Mouse (Mus musculus): ENCODE measurements around the gene Plau. TPM values are rescaled to one million over a fixed set of nuclear protein-coding genes. Genes with fewer than 3 reads are reported as not detected.
A peak's percentile ranks its signal among the peaks of the same experiment; 100 is the strongest.

Plau gene
- polyA plus RNA-seq (2016; fragmentation: Nextera tagmentation; extraction: Ambion mirVana): 0.18 and 0.55 TPM in 2 replicates

- peak; percentile 91 for ATAC-seq (ENCODE audit: low FRiP score, low read depth)
- WGBS: under 1% methylated on average over 33 of the region's 33 CpGs
Measured at GRCm38 (mm10) chr14:20836171-20836904, at the start of gene Plau. TSS of gene Plau (plus strand) at chr14:20836660.

GRCm38 (mm10) chr14:20788151-20788550 is 48.3 kb upstream of the Plau start:
- Histone ChIP-seq H3K36me3 (peaks cover 64% of the 10 kb centered on the region), H3K27ac (no peak overlapping the region), H3K4me3 (no peak overlapping the region), H3K27me3 (replicated peaks) (no peaks in the 10 kb centered on the region), H3K9ac (no peak overlapping the region), H3K4me2 (replicated peaks) (no peak overlapping the region), H3K9me3 (no peaks in the 10 kb centered on the region), H3K4me1 (peaks cover 34% of the 10 kb centered on the region)
- WGBS: 80% methylated on average over 3 of the region's 3 CpGs
- ATAC-seq (ENCODE audit: low FRiP score, low read depth): no peak

More at GRCm38 (mm10) chr14:20836171-20836904, at the start of gene Plau:
- H3K36me3 ChIP-seq: no peaks in the 10 kb centered on the region
- H3K27me3 ChIP-seq (replicated peaks): 0 out of 2 replicates have a peak, but pooled peaks cover 6% of the 10 kb centered on the region
- H3K4me1 ChIP-seq: peaks cover 7% of the 10 kb centered on the region; the same call in 1 of the 2 replicates
- peak within 1 kb of the TSS; percentile 95 for H3K4me2 ChIP-seq (replicated peaks)
- H3K9ac ChIP-seq: peak within 1 kb of the TSS; percentile 65
- H3K9me3 ChIP-seq: no peaks in the 10 kb centered on the region
- H3K27ac ChIP-seq: no peak within 1 kb of the TSS
- peak within 1 kb of the TSS; percentile 49 for H3K4me3 ChIP-seq

- Histone ChIP-seq H3K4me3 (no peak overlapping the region), H3K27ac (no peak overlapping the region), H3K9me3 (no peaks in the 10 kb centered on the region), H3K4me2 (replicated peaks) (no peak overlapping the region), H3K4me1 (peaks cover 35% of the 10 kb centered on the region), H3K9ac (no peak overlapping the region), H3K36me3 (peaks cover 50% of the 10 kb centered on the region), H3K27me3 (replicated peaks) (no peaks in the 10 kb centered on the region)
- no peak for ATAC-seq (ENCODE audit: low FRiP score, low read depth)
- 87% methylated on average over 4 of the region's 4 CpGs for WGBS
Measured at GRCm38 (mm10) chr14:20789593-20789992, 46.9 kb upstream of the Plau start.

- WGBS: 96% methylated on average over 5 of the region's 5 CpGs
- H3K27me3 ChIP-seq (replicated peaks): no peaks in the 10 kb centered on the region
- no peak overlapping the region for H3K4me2 ChIP-seq (replicated peaks)
- H3K9me3 ChIP-seq: no peaks in the 10 kb centered on the region
- no peak overlapping the region for H3K27ac ChIP-seq
- H3K4me3 ChIP-seq: no peak overlapping the region
- H3K9ac ChIP-seq: no peak overlapping the region
- peaks cover 43% of the 10 kb centered on the region for H3K36me3 ChIP-seq
- no peak for ATAC-seq (ENCODE audit: low FRiP score, low read depth)
- peaks cover 35% of the 10 kb centered on the region for H3K4me1 ChIP-seq
Measured at GRCm38 (mm10) chr14:20790445-20790844, 46.0 kb upstream of the Plau start.

- H3K9ac ChIP-seq: no peak overlapping the region
- whole genome bisulfite sequencing: 91% methylated on average over 6 of the region's 6 CpGs
- peaks cover 38% of the 10 kb centered on the region for H3K36me3 ChIP-seq
- ATAC-seq (ENCODE audit: low FRiP score, low read depth): no peak
- H3K4me2 ChIP-seq (replicated peaks): no peak overlapping the region
- H3K4me3 ChIP-seq: no peak overlapping the region
- no peak overlapping the region for H3K27ac ChIP-seq
- H3K9me3 ChIP-seq: no peaks in the 10 kb centered on the region
- H3K4me1 ChIP-seq: peaks cover 39% of the 10 kb centered on the region
- 0 out of 2 replicates have a peak, but pooled peaks cover 2% of the 10 kb centered on the region for H3K27me3 ChIP-seq (replicated peaks)
Measured at GRCm38 (mm10) chr14:20790996-20791395, 45.5 kb upstream of the Plau start.

GRCm38 (mm10) chr14:20791511-20792242 is 44.8 kb upstream of the Plau start:
- Histone ChIP-seq H3K4me2 (replicated peaks) (peak overlapping the region; percentile 90), H3K4me3 (no peak overlapping the region), H3K36me3 (peaks cover 34% of the 10 kb centered on the region), H3K27ac (no peak overlapping the region), H3K27me3 (replicated peaks) (0 out of 2 replicates have a peak, but pooled peaks cover 2% of the 10 kb centered on the region), H3K9me3 (no peaks in the 10 kb centered on the region), H3K4me1 (peaks cover 42% of the 10 kb centered on the region), H3K9ac (0 out of 2 replicates have a peak overlapping the region, but pooled peaks have one; percentile 8)
- ATAC-seq (ENCODE audit: low FRiP score, low read depth): no peak
- 85% methylated on average over 16 of the region's 16 CpGs for WGBS

GRCm38 (mm10) chr14:20792243-20792921 is 44.1 kb upstream of the Plau start:
- H3K4me3 ChIP-seq: peak overlapping the region; percentile 90
- WGBS: 70% methylated on average over 8 of the region's 8 CpGs
- H3K27me3 ChIP-seq (replicated peaks): 0 out of 2 replicates have a peak, but pooled peaks cover 2% of the 10 kb centered on the region
- peaks cover 32% of the 10 kb centered on the region for H3K36me3 ChIP-seq
- H3K9me3 ChIP-seq: no peaks in the 10 kb centered on the region
- no peak for ATAC-seq (ENCODE audit: low FRiP score, low read depth)
- peaks cover 42% of the 10 kb centered on the region for H3K4me1 ChIP-seq
- peak overlapping the region; percentile 90; the same call in 1 of the 2 replicates for H3K9ac ChIP-seq
- H3K4me2 ChIP-seq (replicated peaks): peak overlapping the region; percentile 90
- H3K27ac ChIP-seq: no peak overlapping the region

GRCm38 (mm10) chr14:20792922-20793757 is 43.3 kb upstream of the Plau start:
- under 1% methylated on average over 53 of the region's 57 CpGs for WGBS
- Histone ChIP-seq H3K4me3 (peak overlapping the region; percentile 90), H3K9me3 (no peaks in the 10 kb centered on the region), H3K9ac (peak overlapping the region; percentile 90), H3K36me3 (peaks cover 28% of the 10 kb centered on the region), H3K4me2 (replicated peaks) (peak overlapping the region; percentile 90), H3K27me3 (replicated peaks) (0 out of 2 replicates have a peak, but pooled peaks cover 2% of the 10 kb centered on the region), H3K4me1 (peaks cover 42% of the 10 kb centered on the region), H3K27ac (peak overlapping the region; percentile 79)
- ATAC-seq (ENCODE audit: low FRiP score, low read depth): peak; percentile 69

GRCm38 (mm10) chr14:20793758-20794531 is 42.5 kb upstream of the Plau start, which contains the start of gene Camk2g:
TSS of gene Camk2g (minus strand) at chr14:20794088.
- no peaks in the 10 kb centered on the region for H3K9me3 ChIP-seq
- peak within 1 kb of the TSS; percentile 79 for H3K27ac ChIP-seq
- ATAC-seq (ENCODE audit: low FRiP score, low read depth): peak; percentile 88
- H3K9ac ChIP-seq: peak within 1 kb of the TSS; percentile 90
- peaks cover 42% of the 10 kb centered on the region for H3K4me1 ChIP-seq
- 0 out of 2 replicates have a peak, but pooled peaks cover 2% of the 10 kb centered on the region for H3K27me3 ChIP-seq (replicated peaks)
- peak within 1 kb of the TSS; percentile 90 for H3K4me2 ChIP-seq (replicated peaks)
- WGBS: under 1% methylated on average over 73 of the region's 76 CpGs
- H3K36me3 ChIP-seq: peaks cover 21% of the 10 kb centered on the region
- peak within 1 kb of the TSS; percentile 90 for H3K4me3 ChIP-seq

GRCm38 (mm10) chr14:20794589-20794988 is 41.9 kb upstream of the Plau start:
- H3K9ac ChIP-seq: peak overlapping the region; percentile 90; the same call in 1 of the 2 replicates
- ATAC-seq (ENCODE audit: low FRiP score, low read depth): no peak
- peak overlapping the region; percentile 90 for H3K4me2 ChIP-seq (replicated peaks)
- no peak overlapping the region for H3K27ac ChIP-seq
- H3K36me3 ChIP-seq: peaks cover 18% of the 10 kb centered on the region
- peak overlapping the region; percentile 90 for H3K4me3 ChIP-seq
- 0 out of 2 replicates have a peak, but pooled peaks cover 2% of the 10 kb centered on the region for H3K27me3 ChIP-seq (replicated peaks)
- no peaks in the 10 kb centered on the region for H3K9me3 ChIP-seq
- 9% methylated on average over 9 of the region's 9 CpGs for WGBS
- peaks cover 42% of the 10 kb centered on the region for H3K4me1 ChIP-seq
